13 mouse cellular contexts compared by ENCODE assay signal in genomic region chr4:76175086-76175485, GRCm38 (mm10).
DNase-seq lines count a peak whose midpoint lies in the region; ATAC-seq and TF ChIP-seq lines count a peak whose summit lies in the region.
"Had no signal": no experiment of that assay in that cellular context is flagged by ENCODE, and none has a peak within 500 bp of the region (broad histone marks: within the 10 kb centered on the region; RNA-seq: fewer than 3 reads in every experiment).

No protein-coding gene starts in this region.

- no peaks in the 10 kb centered on the region for H3K4me1 ChIP-seq in forebrain, embryonic 14.5 days (ENCODE audit: control insufficient read depth, insufficient read depth, low read length)
- H3K4me1 ChIP-seq in forebrain, embryonic 10.5 days, result no peaks in the 10 kb centered on the region
- H3K4me1 ChIP-seq in stomach, postnatal 0 days (replicated peaks; ENCODE audit: control insufficient read depth, insufficient read depth), result no peaks in the 10 kb centered on the region
- H3K4me1 ChIP-seq: intestine, embryonic 15.5 days had no signal

- intact Hi-C loops in left cerebral cortex, adult 2 months (cut with DNase I), result no loop called here

- no peak overlapping the region for H3K4me3 ChIP-seq in forebrain, embryonic 14.5 days (ENCODE audit: low read depth, low read length)
- H3K4me3 ChIP-seq in forebrain, embryonic 10.5 days, result no peak overlapping the region
- no peak overlapping the region for H3K4me3 ChIP-seq in left cerebral cortex, adult 2 months
- no peak overlapping the region for H3K4me3 ChIP-seq in stomach, postnatal 0 days (ENCODE audit: low read depth, low read length)
- H3K4me3 ChIP-seq: intestine, embryonic 15.5 days had no signal

- TF ChIP-seq CTCF in left cerebral cortex, adult 2 months (IDR thresholded peaks at IDR 0.05), result no peak
- no peak for TF ChIP-seq CTCF in stomach, postnatal 0 days (IDR thresholded peaks at IDR 0.05; ENCODE audit: low read depth)

- H3K9ac ChIP-seq in forebrain, embryonic 14.5 days (ENCODE audit: low read length), result no peak overlapping the region
- no peak overlapping the region for H3K9ac ChIP-seq in stomach, postnatal 0 days (ENCODE audit: low read length)
- H3K9ac ChIP-seq: intestine, embryonic 15.5 days had no signal

- no peak overlapping the region for H3K27ac ChIP-seq in forebrain, embryonic 14.5 days (ENCODE audit: low read depth, low read length)
- no peak overlapping the region for H3K27ac ChIP-seq in forebrain, embryonic 10.5 days
- H3K27ac ChIP-seq in left cerebral cortex, adult 2 months, result peak overlapping the region; percentile 73
- H3K27ac ChIP-seq in stomach, postnatal 0 days (replicated peaks), result no peak overlapping the region
- H3K27ac ChIP-seq: intestine, embryonic 15.5 days had no signal

- H3K27me3 ChIP-seq in forebrain, embryonic 14.5 days (replicated peaks; ENCODE audit: control insufficient read depth, insufficient read depth, low read length), result no peaks in the 10 kb centered on the region
- no peaks in the 10 kb centered on the region for H3K27me3 ChIP-seq in forebrain, embryonic 10.5 days (ENCODE audit: poor library complexity, severe bottlenecking)
- no peaks in the 10 kb centered on the region for H3K27me3 ChIP-seq in stomach, postnatal 0 days (ENCODE audit: control insufficient read depth, insufficient read depth, low read length)
- H3K27me3 ChIP-seq: intestine, embryonic 15.5 days had no signal

- TF ChIP-seq EP300 in stomach, postnatal 0 days (optimal IDR thresholded peaks at IDR 0.05), result no peak

- 61% methylated on average over 1 of the region's 1 CpGs for WGBS in forebrain, embryonic 14.5 days
- 73% methylated on average over 1 of the region's 1 CpGs for WGBS in forebrain, embryonic 10.5 days
- WGBS in stomach, postnatal 0 days, result 96% methylated on average over 1 of the region's 1 CpGs

- H3K4me2 ChIP-seq in forebrain, embryonic 14.5 days (ENCODE audit: low read length), result no peak overlapping the region
- no peak overlapping the region for H3K4me2 ChIP-seq in stomach, postnatal 0 days (replicated peaks; ENCODE audit: low read depth)
- H3K4me2 ChIP-seq: heart, embryonic 11.5 days; intestine, embryonic 15.5 days had no signal

- no peaks in the 10 kb centered on the region for H3K9me3 ChIP-seq in forebrain, embryonic 14.5 days (replicated peaks; ENCODE audit: control insufficient read depth, low read length)
- no peaks in the 10 kb centered on the region for H3K9me3 ChIP-seq in forebrain, embryonic 10.5 days
- H3K9me3 ChIP-seq in stomach, postnatal 0 days (ENCODE audit: control insufficient read depth, low read length), result no peaks in the 10 kb centered on the region
- H3K9me3 ChIP-seq: intestine, embryonic 15.5 days had no signal

- ATAC-seq in forebrain, embryonic 14.5 days, result no peak
- ATAC-seq in stomach, postnatal 0 days (ENCODE audit: low FRiP score, low TSS enrichment), result no peak
- ATAC-seq: intestine, embryonic 15.5 days had no signal

- DNase-seq in forebrain, embryonic 14.5 days (ENCODE audit: low spot score), result peak; percentile 22
- DNase-seq in forebrain, embryonic 10.5 days (ENCODE audit: extremely low spot score, low spot score), result no peak
- peak; percentile 20 for DNase-seq in ES-CJ7 (ENCODE audit: low read depth, low spot score)
- peak; percentile 70 for DNase-seq in cerebellum, adult 8-10 months
- DNase-seq in left cerebral cortex, adult 2 months (ENCODE audit: extremely low spot score in 1 of 2, low spot score in 2 of 2), result no peak
- no peak for DNase-seq in thymus, postnatal 36 days
- DNase-seq in stomach, postnatal 0 days (ENCODE audit: low spot score), result no peak
- no peak for DNase-seq in retina, postnatal 1 day
- DNase-seq: adrenal gland, postnatal 36 days; gastrocnemius, postnatal 10 days; kidney, postnatal 4 days had no signal

- no peaks in the 10 kb centered on the region for H3K36me3 ChIP-seq in forebrain, embryonic 14.5 days (ENCODE audit: control insufficient read depth, insufficient read depth, low read length)
- no peaks in the 10 kb centered on the region for H3K36me3 ChIP-seq in forebrain, embryonic 10.5 days (replicated peaks)
- H3K36me3 ChIP-seq in stomach, postnatal 0 days (ENCODE audit: control insufficient read depth, insufficient read depth, low read length), result no peaks in the 10 kb centered on the region
- H3K36me3 ChIP-seq: intestine, embryonic 15.5 days had no signal

Comparison
In these comparisons a context has a peak if more than half of its experiments do, and no peak if none do; other contexts are left out.
1. DNase-seq: peak in forebrain, embryonic 14.5 days (single experiment), ES-CJ7 (single experiment) and cerebellum, adult 8-10 months (single experiment); none in forebrain, embryonic 10.5 days (single experiment), left cerebral cortex, adult 2 months (0 of 2), thymus, postnatal 36 days (0 of 2), stomach, postnatal 0 days (single experiment) and retina, postnatal 1 day (single experiment).